Mouse (Mus musculus): ENCODE results near the gene Txlna. TPM values are rescaled to one million over a fixed set of nuclear protein-coding genes. Genes with fewer than 3 reads are reported as not detected.

Txlna gene
- total RNA-seq, 4 experiments from 2014 or later, result 10.9 to 20.3 (median 15.6) TPM

DNA sequence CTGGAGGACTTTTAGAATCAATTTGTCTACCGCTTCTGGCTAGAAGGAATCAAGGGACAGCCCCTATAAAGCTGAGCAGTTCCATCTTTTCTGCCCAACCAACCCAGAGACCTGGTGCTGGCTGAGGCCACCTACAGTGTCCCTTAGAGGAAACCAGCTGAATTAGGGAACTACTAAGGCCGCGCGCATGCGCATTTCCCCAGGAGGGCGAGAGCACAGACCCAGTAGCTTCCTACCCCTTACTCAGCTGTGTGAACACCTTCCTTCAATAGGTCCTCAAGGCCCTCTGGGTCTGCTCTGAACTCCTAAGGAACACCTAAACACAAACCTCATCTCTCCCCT is 15.9 kb downstream of the Txlna start:
- peak in 1 of 2 experiments; percentile 22 for DNase-seq (ENCODE audit: low spot score in 2 of 2)

DNA sequence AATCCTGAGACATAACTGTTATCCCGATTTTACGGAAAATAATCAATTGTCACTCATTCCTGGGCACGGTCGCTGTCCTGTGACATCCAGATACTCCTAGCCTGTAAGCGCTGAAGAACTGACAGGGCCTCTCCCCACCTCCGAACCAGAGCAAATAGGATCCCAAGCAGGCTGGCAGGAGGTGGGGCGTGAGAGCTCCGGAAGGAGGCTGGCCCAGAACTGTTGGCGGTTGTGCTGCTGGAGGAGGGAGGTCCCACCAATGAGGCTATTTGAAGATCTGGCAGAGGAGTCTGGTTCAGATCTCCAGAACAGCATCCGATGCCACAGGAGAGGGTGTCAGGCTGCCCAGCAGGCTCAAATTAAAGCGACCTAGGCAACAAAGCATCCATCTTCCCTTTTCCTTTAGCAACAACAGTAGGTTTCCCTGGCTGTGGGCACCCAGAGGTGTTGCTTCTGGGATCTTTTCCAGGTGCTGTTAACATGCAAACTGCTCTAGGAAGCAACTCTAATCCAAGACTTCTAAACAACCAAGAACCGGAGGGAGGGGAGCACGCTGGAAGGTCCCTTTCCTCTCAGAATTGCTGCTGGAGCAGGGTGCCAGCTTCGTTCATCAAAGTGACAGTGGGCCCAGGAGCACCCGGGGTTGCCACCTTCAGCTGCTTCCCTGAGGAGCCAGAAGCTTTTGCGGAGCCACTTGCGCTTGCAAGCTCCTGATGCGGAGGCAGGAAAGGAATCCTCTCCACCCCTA is 16.4 kb downstream of the Txlna start:
- DNase-seq (ENCODE audit: low spot score in 2 of 2), result peak; percentile 77 to 84

DNA sequence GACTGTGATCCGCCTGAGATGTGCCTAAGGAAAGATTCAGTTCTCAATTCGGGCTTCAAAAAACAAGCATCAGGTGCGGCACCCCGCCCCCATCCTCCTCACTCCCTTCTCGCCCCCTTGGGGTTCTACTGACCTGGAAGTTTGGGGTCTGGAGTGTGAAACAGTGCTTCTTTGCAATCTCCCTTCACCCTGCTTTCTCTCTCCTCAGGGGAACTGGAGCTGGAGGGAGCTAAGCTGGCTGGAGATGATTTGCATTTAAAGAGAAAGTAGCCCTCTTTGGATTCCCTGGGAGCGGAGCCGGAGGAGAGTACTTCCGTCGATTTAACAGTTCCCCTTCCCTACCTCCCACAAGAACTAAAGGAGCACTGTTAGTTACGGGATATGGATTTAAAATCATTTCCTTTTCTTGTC is 17.2 kb downstream of the Txlna start, which contains the start of gene Ccdc28b:
Ccdc28b (minus strand) TSS at position 267 of the 411 bp plus-strand sequence.
- DNase-seq (ENCODE audit: low spot score in 2 of 2), result peak in 1 of 2 experiments; percentile 32

DNA sequence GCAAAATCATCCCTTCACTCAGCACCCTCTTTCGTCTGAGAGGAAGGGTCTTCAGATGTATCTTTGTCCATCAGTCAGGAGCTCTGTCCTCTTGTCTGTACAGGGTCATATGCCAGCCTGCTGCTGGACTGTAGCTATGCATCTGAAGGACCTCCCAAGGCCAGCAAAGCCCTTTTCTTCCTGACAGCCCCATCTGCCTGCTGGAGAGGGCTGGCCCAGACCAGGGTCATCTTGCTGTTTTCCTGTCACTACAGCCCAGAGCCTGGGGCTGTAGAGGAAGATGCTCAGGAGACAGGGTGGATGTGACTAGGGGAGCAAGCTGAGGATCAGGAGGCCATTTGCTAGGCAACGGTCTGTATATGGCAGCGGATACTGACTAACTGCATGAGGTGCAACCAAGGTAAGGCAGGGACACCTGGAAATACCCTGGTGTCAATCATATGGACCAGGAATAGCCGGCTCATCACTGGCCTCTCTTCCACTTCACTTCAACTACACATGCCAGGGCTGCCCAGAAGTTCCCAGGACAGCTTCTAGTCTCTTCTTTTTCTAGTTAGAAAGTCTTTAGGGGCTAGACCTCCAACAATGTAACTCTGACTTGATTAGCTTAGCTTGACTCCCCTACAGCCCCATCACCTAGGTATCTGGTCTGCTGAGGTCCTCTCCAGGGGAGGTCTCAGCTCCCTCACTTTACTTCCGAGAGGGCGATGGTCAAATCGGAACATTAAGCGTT is 17.9 kb downstream of the Txlna start:
- DNase-seq (ENCODE audit: low spot score in 2 of 2), result no peak

DNA sequence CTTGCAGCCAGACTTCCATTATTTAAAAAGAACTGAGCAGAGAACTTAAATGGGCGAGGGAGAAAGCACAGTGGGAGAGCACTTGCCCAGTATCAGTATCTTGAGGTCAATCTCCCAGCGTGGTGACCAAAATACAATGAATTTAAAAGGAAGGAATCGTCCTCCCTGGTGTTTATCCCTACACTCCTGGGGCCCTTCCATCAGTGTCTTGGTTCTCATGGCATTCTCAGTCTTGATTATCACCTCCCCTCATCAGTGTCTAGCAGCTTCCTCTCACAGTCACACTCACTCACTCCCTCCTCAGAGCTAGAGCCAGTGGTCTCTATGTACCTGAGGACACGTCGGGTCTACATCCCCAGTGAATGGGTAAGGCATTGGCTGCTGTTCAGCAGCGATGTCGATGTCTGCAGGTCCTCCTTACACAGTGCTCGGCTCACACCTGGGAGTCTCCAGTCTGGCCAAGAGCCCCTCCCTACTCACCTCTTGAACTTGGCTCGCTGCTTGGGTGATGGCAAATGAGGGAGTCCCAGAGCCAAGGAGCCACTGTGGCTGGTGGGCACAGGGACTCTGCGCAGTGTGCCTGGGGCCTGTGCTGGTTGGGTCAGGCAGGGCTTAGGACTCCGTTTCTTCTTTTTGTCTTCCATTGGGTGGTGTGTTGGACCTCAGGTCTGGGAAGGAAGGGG is 18.6 kb downstream of the Txlna start:
- DNase-seq (ENCODE audit: low spot score in 2 of 2), result no peak

DNA sequence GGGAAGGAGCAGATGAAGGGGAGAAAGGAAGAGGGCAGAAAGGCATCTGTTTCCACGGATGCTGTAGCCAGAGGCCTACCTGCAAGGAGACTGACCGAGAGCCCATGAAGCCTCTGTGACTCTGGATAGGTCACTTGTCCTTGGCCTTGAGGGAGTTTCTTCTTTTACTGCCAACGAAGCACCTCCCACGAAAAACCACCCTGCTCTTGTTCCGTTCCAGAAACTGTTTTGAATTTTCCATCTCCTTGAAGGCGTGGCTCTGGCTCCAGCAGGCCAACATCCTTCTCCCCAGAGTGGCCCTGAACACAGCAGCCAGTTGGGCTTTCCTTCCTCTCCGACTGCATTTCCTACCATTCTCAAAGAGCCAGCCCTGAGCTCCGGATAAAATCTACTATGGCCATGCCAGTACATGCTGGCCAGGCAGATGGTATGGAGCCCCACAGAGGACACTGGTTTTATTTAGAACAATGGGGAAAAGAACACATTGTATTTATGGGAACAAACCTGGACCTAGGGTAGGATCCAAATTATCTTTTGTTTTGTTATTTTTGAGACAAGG is 19.5 kb downstream of the Txlna start:
- no peak for DNase-seq (ENCODE audit: low spot score in 2 of 2)

DNA sequence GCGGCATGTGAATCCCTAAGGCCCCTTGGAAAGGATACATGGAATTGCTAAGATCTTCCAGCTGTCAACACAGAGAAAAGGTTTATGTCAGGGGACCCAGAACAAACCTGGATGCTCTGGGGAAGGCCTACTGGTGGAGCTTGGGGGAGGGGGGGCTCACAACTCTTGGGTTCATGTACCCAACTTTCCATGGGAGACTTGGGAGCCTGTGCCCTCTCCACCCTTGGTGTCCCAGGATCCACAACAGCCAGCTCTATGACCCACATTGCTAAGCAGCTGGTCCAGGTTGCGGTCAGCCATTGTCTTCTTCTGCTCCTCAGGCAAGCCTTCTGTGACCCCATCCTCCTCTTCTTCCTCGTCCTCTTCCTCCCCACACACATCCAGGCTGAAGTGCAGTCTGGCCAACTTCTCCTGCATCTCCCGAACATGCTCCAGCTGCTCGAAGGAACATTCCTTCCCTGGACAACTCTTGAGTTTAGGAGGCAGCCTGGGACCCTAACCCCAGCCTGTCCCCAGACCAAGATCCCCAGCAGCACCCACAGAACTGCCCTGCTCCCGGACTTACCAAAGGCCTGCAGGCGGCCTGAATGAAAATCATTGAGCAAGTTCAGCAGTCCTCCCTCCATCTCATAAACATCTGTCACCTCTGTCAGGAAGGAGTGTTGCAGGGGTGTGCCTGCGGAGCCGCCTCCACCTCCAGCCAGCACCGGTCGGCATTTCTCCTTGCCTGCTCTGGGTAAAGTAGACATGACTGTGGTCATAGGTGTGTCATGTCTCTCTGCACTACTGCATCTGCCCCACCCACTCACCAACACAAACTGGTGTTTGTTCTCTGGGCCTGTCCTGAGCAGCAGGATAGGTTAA is 20.2 kb downstream of the Txlna start:
- DNase-seq (ENCODE audit: low spot score in 2 of 2), result no peak

DNA sequence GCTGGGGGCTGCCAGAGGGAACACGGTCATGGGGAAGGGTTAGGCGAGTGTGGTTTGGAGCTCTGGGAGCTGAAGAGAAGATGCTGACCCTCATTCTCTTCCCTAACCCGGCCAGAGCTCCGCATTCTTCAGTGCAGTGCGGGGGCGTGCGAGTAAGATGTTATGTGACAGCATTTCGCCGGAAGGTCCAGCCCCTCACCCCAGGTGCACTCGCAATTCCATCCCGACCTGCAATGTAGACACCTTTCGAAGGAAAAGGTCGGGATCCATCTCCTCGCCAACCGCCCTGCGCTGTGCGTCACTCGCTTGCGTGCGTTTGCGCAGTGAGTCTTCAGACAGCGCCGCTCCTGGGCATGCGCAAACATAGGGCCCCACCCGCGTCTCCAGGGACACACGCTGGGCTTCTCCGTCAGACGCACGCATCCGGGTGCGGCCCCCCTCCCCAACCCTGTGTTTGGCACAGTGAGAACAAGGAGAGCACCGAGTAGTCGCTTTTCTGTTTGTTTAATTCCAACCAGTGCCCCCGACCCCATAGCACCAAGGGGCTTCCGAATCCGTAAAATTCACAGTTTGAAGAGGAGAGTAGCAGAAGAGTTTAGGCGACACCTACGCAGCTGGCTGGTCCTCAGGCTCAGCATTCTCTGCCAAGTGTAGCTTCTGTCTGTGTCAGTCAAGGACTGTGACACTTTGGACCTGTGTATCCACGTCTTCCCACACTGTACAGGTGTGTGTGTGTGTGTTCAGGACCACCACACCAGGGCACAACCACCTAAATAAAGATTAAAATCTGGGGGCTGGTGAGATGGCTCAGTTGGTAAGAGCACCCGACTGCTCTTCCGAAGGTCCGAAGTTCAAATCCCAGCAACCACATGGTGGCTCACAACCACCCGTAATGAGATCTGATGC is 21.8 kb downstream of the Txlna start, which contains the start of gene Iqcc:
Iqcc (minus strand) TSS at position 314 of the 906 bp plus-strand sequence.
- DNase-seq (ENCODE audit: low spot score in 2 of 2), result peak; percentile 94 to 96

DNA sequence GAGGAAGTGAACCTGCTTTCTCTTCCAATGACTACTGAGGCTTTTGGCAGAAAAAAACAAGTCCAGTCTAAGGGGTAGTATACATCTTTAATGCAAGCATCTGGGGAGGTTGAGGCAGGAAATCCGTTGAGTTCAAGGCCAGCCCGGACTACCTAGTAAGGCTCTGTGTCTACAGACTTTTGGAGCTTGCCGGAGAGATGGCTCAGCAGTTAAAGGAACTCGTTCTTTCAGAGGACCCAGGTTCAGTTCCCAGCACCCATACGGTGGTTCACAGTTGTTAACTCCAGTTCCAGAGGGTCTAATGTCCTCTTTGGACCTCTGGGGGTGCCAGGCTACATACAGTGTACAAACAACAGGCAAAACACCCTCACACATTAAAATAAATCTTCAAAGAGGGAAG is 22.8 kb downstream of the Txlna start:
- no peak for DNase-seq (ENCODE audit: low spot score in 2 of 2)

DNA sequence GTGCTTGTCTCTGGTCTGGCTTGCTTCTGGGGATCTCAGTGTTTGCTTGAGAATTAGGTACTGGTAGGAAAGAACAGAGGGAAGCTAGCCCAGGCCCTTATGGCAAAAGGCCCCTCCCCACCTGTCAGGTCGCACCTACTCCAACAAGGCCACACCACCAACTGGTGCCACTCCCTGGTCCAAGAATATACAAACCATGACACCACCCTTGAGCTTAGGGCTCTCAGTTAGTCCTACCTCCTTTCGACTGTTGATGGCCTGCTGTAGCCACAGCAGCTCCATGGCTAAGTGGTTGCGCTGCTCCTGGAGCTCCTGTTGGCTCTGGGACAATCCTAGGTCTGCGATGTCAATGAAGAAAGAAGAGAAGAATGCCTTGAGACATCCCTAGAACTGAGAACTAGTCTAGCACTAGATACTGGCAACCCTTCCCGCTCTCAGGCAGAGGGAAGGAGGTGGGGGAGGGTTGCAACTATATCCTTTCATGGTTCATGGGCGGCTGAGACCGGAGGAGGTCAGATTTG is 23.7 kb downstream of the Txlna start:
- DNase-seq (ENCODE audit: low spot score in 2 of 2), result no peak

DNA sequence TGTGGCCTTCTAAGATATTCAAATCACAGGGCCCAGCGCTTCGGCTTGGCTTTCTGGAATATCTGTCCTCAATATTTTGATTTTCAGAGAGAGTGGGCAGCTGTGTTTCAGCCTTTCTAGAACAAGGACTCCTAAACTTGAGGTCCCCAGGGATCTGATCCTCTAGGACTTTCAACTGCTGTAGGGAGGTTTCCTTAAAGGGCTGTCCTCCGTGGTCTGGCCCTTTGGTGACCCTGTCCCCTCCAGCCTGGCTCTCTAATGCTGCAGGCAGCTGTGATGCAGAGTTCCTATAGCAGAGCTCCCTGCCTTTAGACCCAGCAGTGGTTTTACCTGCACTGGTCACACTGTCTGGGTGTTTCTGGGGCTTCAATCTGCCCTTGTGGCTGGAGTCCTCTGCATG is 24.2 kb downstream of the Txlna start:
- DNase-seq (ENCODE audit: low spot score in 2 of 2), result no peak

DNA sequence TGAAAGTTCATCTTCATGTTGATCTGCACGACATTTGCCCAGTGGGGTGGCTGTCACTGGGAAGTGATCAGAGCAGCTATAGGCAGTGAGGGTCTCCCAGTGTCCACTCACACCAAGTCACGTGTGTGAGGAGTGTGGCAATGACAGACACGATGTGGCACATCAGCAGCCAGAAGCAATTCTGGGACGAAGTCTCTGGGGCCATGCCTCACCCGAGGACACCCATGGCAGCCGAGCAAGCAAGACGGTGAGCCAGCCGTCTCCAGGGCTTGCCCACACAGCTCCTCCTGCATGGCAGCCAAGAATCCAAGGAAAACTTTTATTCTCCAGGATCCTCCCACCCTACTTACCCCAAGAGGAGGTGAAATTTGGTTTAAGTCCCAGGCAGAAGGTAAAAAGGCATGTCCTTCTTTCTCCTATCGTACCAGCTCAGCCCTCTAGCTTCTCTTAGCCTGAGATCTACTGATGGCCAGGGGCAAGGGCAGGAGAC is 25.0 kb downstream of the Txlna start:
- DNase-seq (ENCODE audit: low spot score in 2 of 2), result no peak

DNA sequence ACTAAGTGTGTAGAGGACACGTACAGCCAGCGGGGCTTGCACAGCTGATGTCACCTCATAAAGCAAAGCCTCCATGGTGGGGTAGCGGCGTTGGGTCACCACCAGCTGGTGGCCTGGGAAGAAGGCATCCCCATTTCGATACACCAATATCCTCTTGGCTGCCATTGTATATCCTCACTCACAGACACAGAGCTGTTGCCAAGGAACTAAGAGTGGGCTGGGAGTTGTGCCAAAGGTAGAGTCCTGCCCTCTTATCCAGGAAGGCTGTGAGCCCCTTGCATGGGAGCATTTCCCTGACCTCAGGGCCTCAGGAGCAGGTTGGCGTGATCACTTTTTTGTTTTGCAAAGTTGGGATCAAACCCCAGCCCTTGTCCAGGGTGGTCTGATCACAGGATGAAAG is 26.8 kb downstream of the Txlna start, which contains the start of gene Dcdc2b:
Dcdc2b (minus strand) TSS at position 165 of the 400 bp plus-strand sequence.
- no peak for DNase-seq (ENCODE audit: low spot score in 2 of 2)

DNA sequence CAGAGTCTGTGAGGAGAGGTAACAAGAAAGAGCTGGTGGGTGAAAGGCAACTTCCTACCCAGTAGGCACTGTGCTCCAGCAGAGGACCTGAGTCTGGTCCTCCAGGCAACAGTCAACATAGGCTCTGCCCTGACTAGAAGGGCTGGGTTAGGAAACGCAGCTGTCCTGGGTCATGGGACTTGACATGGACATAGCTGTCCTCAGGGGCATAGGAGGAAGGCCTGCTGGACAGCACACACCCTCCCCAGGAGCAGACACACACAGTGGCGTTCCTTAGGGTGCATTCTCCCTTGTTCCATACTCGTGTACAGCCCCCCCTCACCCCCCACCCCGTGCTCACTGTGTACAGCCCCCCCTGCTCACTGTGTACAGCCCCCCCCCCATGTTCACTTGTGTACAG is 30.4 kb downstream of the Txlna start:
- no peak for DNase-seq (ENCODE audit: low spot score in 2 of 2)

DNA sequence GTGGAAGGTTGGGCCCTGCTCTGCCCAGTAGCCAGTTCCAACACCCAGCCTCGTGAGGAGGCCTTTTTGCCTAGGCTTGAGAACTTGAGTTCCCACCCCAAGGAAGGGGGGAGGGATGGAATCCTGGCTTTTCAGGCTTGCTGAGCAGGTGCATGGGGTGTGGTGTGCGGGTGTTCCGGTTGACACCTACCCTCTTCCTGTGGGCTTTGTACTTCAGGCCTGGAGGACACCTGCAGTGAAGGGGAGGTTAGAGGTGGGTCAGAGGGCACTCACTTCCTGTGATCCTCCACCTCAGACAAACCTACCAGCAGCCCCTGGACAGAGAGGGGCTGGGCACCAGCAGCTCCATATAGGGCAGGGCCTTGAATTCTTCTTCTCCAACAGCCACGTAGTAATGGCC is 30.8 kb downstream of the Txlna start:
- DNase-seq (ENCODE audit: low spot score in 2 of 2), result no peak

DNA sequence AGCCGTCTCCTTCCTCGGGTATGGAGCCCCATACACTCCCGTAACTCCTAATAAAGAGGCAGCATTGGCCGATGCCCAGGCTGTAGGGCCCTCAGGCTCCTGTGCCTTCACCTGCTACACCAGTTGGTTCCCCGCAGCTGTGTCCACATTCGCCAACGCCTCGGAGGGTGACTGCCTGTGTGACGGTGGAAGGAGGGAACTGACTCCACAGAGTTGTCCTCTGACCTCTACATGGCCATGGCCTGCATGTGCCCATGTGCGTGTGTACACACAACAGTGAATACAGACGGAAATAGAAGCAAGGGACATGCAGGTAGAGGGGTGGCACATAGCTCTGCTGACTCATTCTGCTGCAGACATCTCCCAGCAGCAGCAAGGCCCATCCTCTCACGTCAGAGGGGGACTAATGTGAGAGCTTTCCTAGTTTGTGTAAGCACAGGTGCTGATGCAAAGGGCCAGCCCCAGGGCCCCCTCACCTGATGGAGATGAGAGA is 31.7 kb downstream of the Txlna start:
- DNase-seq (ENCODE audit: low spot score in 2 of 2), result no peak

DNA sequence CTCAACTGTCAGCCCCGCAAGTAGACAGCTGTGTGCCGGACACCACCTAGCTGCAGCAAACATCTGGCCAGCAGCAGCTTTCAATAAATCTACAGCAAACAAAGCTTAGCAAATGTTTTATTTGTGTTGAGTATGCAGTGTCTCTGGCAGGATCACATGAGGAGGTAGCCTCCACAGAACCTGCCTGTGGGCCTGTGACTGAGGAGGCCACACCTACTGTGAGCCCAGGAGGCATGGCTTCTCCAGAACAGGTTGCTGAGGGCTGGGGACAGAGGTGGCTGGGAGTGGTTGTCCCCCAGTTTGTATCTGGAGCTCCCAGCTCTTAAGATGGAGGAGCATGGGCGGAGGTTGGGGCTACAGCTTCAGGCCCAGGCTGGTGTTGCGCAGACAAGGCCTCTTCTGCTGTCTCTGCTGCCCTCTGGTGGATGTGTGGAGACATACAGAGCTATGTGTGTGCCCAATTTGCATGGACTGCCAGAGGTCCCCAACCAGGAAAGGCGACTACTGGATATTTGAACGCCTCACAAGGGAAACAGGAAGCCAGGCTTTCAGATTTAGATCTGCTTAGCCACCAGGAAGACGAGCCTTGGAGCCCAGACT is 32.3 kb downstream of the Txlna start:
- DNase-seq (ENCODE audit: low spot score in 2 of 2), result peak; percentile 36 to 64

DNA sequence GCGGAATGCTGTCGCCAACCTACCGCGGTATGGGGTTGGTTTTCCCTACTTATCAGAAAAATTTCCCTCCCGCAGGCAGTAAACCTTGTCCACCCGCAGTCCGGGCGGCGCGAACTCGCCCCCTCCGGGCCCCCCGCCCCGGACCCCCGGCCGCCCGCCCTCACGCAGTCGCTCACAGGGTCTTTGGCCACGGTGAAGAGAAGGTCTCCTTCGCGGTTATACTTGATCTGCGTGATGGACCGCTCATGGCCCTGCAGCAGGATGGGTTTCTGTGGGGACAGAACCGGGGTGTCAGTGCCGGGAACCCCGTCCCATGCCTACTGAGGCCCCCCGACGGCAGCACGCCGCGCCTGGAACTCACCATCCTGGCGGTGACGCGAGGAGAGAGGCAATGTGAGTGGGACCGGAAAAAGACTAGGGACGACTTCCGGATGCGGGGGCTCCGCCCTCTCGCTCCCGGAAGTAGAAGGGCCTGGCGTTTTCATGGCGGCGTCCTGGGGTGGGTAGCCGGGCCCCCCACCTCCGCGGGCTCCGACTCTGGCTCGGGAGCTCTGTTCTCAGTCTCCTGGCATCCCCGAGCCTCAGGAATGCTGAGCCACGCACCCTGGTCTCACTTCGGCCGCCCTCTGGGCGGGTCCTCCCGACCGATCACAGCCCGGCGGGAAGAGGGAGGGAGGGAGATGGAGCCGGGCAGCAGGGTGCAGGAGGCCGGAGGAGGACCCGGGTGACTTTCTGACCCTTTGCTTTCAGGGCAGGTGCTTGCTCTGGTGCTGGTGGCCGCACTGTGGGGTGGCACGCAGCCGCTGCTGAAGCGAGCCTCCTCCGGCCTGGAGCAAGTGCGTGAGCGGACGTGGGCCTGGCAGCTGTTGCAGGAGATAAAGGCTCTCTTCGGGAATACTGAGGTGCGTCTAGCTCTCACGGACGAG is 40.4 kb downstream of the Txlna start, which contains the start of the genes Eif3i and Tmem234:
Eif3i (minus strand) TSS at position 416 of the 926 bp plus-strand sequence.
Tmem234 (plus strand) TSS at position 436 of the 926 bp plus-strand sequence.
- peak; percentile 67 to 72 for DNase-seq (ENCODE audit: low spot score in 2 of 2)
